Mouse (Mus musculus): ENCODE results near the gene Gstt3. TPM values are rescaled to one million over a fixed set of nuclear protein-coding genes. Genes with fewer than 3 reads are reported as not detected.
"Not testable (repeated sequence)": the region's sequence is repeated elsewhere in the genome, so short reads cannot be mapped to it uniquely, and the experiment has no call there.

The Gstt3 gene
- total RNA-seq, 2 experiments from 2014 or later = 14.9 to 28.7 TPM

DNA sequence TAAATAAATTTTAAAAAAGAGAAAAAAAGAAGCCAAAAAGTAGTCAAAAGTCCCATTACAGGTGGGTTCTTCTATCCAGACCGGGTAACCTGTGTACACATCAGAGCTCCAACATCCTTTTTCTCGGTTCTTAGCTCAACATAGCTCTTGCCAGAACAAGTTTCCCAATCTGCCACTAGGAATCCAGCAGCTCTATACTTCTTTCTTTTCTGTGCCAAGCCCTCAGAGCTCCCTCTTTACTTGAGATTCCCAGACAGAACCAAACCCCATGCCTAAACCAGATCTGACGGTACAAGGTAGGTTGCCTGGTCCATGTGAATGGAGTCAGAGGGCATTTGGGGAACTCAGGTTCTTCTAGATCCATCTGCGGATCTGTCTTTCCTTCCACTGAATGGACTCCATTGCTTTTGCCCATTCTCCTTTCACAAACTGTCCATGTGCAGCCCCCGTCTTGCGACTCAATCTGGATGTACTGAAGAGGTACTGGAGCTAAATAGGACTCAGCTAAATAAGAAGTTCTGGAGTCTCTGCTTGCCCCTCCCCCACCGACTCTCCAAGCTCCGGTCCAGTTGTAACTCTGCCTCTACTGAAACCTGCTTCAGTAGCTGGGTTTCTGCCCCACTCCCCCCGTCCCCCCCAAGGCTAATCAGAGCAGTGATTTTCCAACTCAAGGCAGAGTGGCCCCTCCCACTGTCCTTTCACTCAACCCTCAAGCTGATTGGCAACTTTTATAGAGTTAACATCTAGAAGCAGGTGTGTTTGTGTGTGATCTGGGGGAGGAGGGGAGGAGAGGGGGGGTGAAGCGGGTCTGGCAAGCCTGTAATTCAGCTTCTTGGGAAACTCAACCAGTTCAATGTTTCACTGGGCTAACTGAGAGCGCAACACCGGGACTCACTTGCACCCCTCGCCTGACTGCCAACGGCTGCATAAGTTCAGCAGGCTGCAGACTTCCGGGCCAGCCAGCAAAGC, 1.7 kb downstream of the Gstt3 start:
- peak in 1 of 2 experiments; percentile 18 for DNase-seq

DNA sequence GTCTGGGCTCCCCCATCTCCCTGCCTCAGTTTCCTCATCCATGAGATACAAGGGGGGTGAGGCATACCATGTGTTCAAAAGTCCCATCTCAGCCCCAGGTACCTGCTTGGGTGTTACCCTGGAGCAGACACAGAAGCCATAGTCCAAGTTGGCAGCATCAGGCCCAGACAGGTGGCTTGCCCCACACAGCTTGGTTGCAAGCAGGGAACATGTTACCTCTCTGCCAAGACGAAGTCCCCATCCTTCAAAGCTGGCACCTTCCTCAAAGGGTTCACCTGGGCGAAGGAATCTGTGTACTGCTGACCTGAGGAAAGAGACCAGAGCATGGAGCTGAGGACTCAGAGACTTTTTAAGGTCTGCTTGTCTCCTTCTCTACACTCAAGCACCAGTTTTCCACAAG, 3.3 kb downstream of the Gstt3 start:
- DNase-seq = no peak

DNA sequence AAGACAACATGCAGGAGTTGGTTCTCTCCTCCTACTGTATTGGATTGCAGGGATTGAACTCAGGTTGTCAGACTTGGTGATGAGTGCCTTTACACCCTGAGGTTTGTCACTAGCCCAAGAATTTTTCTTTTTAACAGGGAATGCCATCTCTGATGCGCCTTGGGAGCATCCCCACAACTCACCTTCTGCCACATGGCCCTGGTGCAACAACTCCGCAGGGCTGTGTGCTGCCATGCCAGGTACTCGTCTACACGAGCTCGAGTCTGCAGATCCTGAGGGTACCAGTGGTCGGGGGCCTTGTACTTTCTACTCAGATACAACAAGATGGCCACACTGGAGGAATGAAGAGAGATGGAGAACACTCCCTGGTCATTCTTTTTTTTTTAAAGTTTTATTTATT, 4.7 kb downstream of the Gstt3 start:
- DNase-seq = no peak

DNA sequence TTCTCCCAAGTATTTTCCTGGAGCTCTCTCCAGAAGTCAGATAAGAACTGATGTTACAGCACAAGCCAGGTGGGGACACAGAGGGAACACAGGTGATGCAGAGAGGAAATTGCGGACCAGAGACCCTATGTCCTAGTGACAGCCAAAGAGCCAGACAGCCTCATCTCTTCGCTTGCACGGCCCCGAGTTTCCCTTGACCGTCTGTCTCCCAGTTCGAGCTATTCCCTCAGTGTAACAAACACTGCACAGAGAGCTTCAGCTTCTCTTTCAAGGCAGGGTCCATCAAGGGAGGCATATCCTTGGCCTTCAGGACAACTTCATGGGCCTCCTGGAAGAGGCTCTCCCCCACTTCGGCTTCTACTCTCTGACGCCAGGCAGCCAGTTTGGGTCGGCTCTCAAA, 6.6 kb downstream of the Gstt3 start:
- DNase-seq = no peak

DNA sequence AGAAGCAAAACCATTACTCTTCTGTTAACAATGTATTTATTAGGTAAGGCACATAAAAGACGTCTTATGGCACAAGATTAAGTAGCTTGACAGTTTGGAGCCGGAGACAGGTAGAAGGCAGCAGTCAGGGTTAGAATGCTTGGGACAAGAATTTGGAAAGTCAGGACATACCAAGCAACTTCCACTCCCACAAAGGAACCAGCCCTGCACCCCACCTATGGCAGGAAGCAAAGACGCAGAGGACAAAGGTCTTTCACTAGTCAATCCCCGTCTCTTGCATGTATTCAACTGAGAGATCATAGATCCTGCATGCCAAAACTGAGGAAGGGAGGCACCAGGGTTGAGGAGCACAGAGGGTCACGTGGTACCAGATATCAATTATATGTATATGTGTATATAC, 7.1 kb downstream of the Gstt3 start:
- DNase-seq = no peak

DNA sequence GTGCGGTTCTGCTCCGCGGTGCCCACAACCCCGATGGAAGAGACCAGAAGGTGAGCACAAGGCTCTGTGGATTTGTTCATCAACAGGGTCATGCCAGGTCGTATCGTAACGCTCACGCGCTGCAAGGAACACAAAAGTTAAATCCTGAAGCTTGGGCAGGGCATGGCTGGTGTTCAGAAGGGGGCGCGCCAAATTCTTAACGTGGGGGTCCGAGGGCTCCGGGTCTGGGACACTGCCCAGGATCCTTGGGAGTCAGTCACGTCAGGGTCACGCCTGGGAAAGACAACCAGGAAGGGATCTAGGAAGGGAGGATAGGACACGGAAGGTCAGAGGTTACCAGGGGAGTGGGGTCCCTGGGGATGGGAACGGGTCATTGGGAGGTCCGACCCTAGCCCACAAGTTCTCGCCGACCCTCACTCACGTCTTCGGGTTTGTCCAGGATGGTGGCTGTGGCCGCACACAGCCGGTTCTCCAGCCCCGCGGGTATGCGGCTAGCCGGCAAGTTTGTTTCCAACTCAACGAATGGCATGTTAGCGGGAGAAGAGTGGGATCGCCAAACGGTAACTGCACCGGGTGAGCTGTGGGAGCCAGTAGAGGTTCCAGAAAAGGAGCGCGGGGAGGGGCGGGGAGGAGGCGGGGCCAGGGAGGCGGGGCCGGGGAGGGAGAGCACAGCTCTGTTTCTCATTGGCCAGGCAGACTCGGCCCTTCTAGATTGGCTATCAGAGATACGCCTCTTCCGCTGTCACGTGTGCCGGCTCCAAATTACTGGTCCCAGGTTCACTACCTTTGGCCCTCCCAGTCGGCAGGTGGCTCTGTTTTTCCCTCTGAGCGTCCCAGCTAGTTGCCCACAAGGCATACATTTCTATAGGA, 8.2 kb downstream of the Gstt3 start, which contains the start of gene Ddt:
Ddt (minus strand) TSS at position 620 of the 870 bp plus-strand sequence.
- peak; percentile 90 to 93 for DNase-seq

DNA sequence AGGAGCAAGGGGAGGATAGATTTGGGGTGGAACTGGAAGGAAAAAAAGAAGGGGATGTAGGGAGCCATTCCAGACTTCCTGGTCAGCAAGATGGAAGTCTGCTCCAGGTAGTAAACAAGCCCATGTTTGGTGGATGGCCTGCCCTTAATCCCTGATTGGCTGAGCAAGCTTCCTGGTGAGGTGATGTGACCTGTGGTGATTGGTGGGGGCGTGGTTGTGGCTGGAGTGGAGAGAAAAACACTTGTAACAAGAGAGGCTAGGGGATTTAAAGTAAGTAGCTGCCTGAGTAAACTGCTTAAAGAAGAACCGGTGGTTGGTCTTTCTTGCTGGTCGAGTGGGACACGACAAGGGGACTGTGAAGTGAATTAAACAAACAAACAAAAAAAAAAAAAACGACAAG, 13.5 kb downstream of the Gstt3 start:
- not testable (repeated sequence) for DNase-seq

DNA sequence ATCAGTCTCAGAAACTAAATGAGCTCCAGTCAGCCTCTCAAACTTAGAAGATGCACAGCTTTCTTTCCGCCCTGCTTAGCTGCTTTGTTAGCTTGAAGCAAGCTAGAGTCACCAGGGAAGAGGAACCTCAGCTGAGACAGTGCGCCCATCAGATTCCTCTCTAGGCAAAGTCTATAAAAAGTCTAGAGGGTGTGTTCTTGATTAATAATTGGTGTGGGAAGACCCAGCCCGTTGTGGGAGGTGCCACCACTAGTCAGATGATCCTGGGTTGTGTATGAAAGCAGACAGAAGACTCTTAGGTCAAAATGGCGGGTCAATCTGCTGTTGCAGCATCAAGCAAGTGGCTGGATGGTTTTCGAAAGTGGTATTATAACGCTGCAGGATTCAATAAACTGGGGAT, 14.4 kb downstream of the Gstt3 start:
- no peak for DNase-seq

DNA sequence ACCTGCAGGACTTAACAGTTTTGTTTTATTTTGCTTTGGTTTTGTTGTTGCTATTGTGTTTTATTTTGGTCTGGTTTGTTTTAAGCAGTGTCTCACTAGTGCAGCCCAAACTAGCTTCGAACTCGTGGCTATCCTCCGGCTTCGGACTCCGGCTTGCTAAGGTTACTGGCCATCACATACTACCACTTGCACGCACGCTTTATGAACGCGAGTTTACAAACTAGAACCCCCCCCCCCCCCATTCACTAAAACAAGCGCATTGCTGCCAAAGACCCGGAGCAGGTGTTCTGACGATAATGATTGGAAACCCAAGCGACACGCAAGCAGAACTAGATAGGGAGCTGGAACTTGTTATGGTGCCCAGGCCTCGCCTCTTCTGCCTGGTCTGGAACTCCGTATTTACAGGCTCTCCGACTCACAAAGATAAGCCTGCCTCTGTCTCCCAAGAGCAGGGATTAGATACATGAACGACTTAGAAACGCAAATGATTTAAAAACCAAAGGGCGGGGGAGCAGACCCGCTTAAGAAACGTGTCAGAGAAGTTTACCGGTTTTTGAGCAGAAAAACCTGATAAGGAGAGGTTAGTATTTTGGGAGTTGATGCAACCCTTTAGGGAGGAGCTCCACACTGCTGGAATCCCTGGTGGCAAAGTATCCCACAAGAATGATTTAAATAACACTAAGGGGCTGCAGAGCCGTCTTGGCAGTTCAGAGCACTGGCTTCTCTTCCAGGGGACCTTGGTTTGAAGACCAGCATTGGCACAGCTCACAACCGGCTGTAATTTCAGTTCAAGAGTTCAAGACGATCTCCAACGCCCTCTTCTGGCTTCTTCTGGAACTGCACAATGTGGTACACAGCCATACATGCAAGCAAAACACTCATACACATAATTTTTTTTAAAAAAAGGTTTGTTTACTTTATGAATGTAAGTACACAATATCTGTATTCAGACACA, 16.4 kb downstream of the Gstt3 start:
- peak; percentile 66 to 76 for DNase-seq

DNA sequence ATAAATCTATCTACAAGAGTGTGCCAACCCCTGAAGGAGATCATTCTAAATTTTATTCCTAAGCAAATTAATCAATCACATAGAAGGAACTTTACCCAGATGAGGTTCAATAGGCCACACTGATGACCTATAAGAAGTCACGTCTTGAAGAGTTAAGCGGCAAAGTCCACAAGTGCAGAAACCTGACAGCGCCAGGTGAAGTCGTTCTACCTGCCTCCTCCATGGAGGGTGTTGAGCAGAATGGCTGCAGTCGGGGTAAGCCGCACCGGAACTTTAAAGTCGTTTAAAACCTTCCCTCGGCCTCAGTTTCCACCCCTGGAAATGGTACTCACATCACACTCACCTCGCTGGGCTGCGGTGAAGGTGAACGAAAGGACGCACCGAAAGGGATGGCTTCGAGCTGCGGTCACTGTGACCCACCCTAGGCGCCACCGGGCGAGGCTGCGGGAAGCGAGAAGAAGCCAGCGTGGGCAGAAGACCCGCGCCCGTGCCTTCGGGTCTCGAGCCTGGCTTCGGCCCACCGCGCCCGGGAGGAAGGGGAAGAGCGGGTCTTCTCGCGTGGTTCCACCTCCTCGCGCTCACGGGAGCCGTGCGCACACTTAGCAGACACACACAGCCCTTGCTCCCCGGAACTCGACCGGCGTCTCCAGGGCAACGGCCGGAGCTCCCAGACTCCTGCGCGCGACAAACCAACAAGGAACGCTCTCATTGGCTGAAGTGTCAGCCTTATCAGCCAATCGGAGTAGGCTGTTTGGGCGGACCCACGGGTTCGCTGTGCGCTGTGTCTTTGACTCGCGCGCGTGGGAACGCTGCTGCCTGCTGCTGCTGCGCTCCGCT, 17.3 kb downstream of the Gstt3 start, which contains the start of gene Cabin1:
Cabin1 (minus strand) TSS at position 660 of the 837 bp plus-strand sequence.
- DNase-seq = peak; percentile 97 to 98

DNA sequence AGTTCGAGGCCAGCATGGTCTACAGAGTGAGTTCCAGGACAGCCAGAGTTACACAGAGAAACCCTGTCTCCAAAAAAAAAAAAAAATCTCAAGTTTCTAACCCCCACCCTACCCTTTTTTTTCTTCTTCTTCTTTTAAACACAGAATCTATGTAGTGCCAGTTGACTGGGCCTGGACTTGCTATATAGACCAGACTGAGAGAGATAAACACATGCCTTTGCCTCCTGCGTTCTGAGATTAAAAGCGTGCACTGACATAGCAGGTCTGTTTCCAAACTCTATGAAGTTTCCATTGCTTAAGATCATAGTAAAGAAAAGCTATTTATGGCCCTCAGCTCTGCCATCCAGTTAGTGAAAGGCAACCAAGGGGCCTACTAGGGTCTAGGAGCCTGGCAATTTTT, 18.8 kb downstream of the Gstt3 start:
- DNase-seq = no peak

DNA sequence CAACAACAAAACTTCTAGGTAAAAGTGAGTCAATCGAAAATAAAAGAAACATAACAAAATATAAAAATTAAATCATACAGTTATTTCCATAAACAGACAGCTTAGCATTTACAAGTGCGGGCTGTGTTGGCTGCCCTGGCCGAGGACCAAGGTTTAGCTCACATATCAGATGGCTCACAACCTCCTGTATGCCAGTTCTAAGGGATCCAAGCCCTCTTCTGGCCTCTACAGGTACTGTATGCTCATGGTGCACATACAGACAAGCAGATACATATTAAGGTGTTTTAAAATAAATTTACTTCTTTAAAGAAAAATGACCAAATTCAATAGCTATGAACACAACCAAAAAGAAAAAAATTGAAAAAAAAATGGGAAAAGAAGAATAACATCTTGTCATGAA, 20.9 kb downstream of the Gstt3 start:
- DNase-seq = no peak

DNA sequence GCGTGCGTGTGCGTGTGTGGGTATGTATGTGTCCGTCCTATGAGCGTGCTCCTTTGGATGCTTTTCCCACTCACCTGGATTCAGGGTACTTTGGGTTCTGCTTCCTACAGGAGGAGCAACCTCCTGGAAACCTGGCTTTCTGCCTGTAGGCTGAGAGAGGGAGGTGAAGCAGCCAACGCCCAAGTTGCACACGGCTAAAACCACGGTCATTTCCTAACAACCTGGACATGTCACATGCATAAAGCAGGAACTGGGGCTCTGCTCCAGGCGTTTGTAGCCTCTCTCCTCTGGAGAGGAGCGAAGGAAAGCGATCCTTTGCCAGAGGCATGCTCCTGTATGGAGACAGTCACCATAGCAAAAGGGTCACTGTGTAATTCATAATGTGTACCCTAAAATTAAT, 24.5 kb downstream of the Gstt3 start:
- no peak for DNase-seq

DNA sequence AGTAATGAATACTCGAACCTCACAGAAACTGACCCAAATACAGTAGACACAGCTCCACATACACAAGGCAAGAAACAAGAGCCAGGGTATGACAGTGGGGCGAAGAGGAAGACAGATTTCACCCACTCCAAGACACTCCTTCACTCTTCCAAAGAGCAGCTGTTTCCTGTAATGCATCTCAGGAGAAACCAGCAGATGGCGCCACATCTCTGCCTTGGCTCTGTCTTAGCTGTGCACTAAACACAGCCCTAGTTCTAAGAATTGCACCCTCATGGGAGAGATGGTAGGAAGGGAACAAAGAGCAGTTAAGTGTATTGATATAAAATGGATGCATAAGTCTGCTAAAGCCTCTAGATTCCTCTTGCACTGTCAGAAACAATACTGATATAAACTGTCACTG, 37.2 kb downstream of the Gstt3 start:
- peak; percentile 79 to 80 for DNase-seq

DNA sequence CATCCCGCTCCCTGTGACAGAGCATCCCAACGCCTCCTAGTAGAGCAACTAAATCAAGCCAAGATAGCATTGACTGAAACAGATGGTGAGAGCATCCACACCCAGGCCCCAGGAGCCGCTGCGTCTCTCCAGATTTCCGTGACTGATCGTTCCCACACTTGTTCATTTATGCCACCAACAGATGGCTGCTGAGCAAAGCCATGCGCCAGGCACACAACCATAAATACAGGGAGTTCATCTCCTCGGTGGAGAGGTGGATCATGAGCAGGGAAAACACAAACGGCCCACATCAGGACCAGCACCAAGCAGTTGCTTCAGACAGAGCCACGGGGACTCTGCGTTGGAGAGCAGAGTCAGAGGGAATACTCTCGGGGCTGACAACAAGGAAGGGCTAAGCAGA, 37.8 kb downstream of the Gstt3 start:
- DNase-seq = no peak

DNA sequence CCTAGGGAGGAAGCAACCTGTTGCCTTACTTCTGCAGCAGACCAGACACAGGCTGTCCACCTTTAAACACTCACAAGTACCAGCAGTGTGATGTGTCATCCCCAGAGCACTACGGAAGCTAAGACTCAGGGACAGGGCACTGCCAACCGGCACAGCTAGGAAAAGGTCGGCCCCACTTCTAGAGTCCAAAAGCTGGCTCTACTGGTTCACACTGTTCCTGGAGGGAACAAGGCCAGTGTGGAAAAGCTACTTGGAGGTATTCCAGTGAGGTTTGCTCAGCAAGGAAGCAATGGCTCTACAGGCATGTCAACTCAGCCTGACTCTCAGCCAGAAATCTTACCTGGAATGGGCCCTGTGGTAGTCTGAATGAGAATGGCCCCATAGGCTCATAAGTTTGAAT, 40.3 kb downstream of the Gstt3 start:
- peak; percentile 27 to 49 for DNase-seq

DNA sequence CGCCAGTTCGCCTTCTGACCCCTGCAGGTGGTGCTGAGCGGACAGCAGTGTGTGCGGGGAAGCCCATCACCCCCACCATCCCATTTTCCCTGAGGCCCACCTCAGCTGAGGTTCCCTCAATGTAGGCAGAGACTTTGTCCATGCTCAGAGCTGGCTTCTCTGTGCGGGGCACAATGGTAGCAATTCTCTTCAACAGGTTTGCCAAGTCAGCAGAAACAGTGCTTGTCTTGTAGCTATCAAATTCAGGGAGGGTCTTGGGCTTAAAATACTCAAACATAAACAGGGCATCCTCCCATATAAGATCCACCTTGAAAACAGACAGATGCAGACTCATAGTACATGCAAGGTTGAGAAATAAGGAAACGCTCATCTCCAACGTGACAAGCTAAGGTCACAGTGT, 55.8 kb downstream of the Gstt3 start:
- DNase-seq = no peak
